In the genomic region with DNA sequence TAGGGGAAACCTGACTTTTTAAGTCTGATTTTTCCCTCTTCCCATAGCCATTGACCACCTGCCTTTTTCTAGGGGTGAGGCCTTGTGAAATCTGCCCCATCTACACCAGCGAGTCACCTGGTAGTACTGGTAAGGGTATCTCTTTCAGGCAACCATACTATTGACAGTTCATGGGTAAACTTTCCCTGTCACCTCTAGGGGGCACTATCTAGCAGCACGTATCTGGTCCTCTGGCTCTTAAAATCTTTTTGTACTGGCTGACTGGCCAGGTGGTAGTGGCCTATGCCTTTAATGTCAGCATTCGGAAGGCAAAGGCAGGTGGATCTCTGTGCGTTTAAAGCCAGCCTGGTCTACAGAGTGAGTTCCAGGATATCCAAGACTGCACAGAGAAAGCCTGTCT, we compare ENCODE assay signal across 14 mouse cellular contexts. TPM values are rescaled to one million over a fixed set of nuclear protein-coding genes. Genes with fewer than 3 reads are reported as not detected.
DNase-seq lines count a peak whose midpoint lies in the region; TF ChIP-seq lines count a peak whose summit lies in the region.
"Had no signal": no experiment of that assay in that cellular context is flagged by ENCODE, and none has a peak within 500 bp of the region (broad histone marks: within the 10 kb centered on the region; RNA-seq: fewer than 3 reads in every experiment).

No protein-coding gene starts in this region.

- H3K4me3 ChIP-seq in cerebellum, adult 2 months (replicated peaks; ENCODE audit: insufficient read depth, low read depth, low read length) = no peak overlapping the region
- no peak overlapping the region for H3K4me3 ChIP-seq in bone marrow macrophage, adult 2 months (ENCODE audit: insufficient read depth, low read length)
- H3K4me3 ChIP-seq: limb, embryonic 12.5 days had no signal

- no peak for TF ChIP-seq POLR2A in cerebellum, adult 2 months (IDR thresholded peaks at IDR 0.05; ENCODE audit: borderline replicate concordance, insufficient read depth, low read length)
- no peak for TF ChIP-seq POLR2A in bone marrow macrophage, adult 2 months (IDR thresholded peaks at IDR 0.05; ENCODE audit: borderline replicate concordance, low read depth, low read length)

- DNase-seq in cerebellum, adult 2 months = peak in 1 of 2 experiments; percentile 8
- DNase-seq in cerebellum, adult 9-10 months = no peak
- DNase-seq in kidney, postnatal 36 days = peak; percentile 35 to 44
- DNase-seq in kidney, postnatal 14 days = no peak
- DNase-seq in 416B (ENCODE audit: low read depth) = peak; percentile 21
- no peak for DNase-seq in spleen, postnatal 4 days (ENCODE audit: low spot score in 2 of 2)
- no peak for DNase-seq in right cerebral cortex, adult 2 months (ENCODE audit: low spot score in 2 of 2)
- DNase-seq: adrenal gland, postnatal 25 days; cerebellum, postnatal 14 days; kidney, adult 11 months had no signal

- H3K4me1 ChIP-seq in cerebellum, adult 2 months (ENCODE audit: control insufficient read depth, insufficient read depth, low read length) = no peaks in the 10 kb centered on the region
- no peaks in the 10 kb centered on the region for H3K4me1 ChIP-seq in bone marrow macrophage, adult 2 months (ENCODE audit: control insufficient read depth, insufficient read depth, low read length)

- H3K27me3 ChIP-seq in cerebellum, adult 2 months (ENCODE audit: control insufficient read depth, insufficient read depth, low read length) = no peaks in the 10 kb centered on the region
- H3K27me3 ChIP-seq: limb, embryonic 12.5 days had no signal

- no peak overlapping the region for H3K27ac ChIP-seq in cerebellum, adult 2 months (ENCODE audit: insufficient read depth, low read length)
- H3K27ac ChIP-seq in bone marrow macrophage, adult 2 months (ENCODE audit: insufficient read depth, low read depth, low read length) = no peak overlapping the region
- H3K27ac ChIP-seq: limb, embryonic 12.5 days had no signal

- 74% methylated on average over 4 of the region's 4 CpGs for WGBS in cerebellum, adult 2 months

- peak; percentile 36; the same call in 1 of the 2 replicates for TF ChIP-seq CTCF in cerebellum, adult 2 months (IDR thresholded peaks at IDR 0.05; ENCODE audit: borderline replicate concordance, insufficient read depth, low read depth, low read length)
- 0 out of 2 replicates have a peak, but pooled peaks have one; percentile 38 for TF ChIP-seq CTCF in bone marrow macrophage, adult 2 months (IDR thresholded peaks at IDR 0.05; ENCODE audit: low read depth, low read length)

RNA-seq across cellular contexts. Expression of a gene that starts 38.6 kb away (rescaled TPM):
- 0.24 and 0.34 TPM in 2 replicates for polyA plus RNA-seq in cerebellum, adult 2 months (2012; rRNA removed)
- polyA plus RNA-seq in bone marrow macrophage, adult 2 months (2012; ENCODE audit: insufficient read depth, insufficient read length, missing spikeins) = not detected in 2 replicates
- polyA plus RNA-seq: C2C12; heart, embryonic 14.5 days; limb, embryonic 12.5 days had no signal

Comparison
In these comparisons a context has a peak if more than half of its experiments do, and no peak if none do; other contexts are left out.
1. DNase-seq: peak in kidney, postnatal 36 days (2 of 2) and 416B (single experiment); none in cerebellum, adult 9-10 months (single experiment), kidney, postnatal 14 days (single experiment), spleen, postnatal 4 days (0 of 2) and right cerebral cortex, adult 2 months (0 of 2).